Mouse (Mus musculus) C2C12 (cell line): Measurements from ENCODE around the gene Morn1.

Experiments
- CEBPB ChIP-seq: IDR thresholded peaks from one replicate; pipeline ENCODE4 v1.6.1; 2011; ENCODE audit warnings: low read depth, mild to moderate bottlenecking, control low read depth, moderate library complexity
- CTCF ChIP-seq: IDR thresholded peaks from one replicate; pipeline ENCODE4 v1.5.1; 2011; ENCODE audit not compliant: control insufficient read depth, insufficient read depth, insufficient read length
- FOSL1 ChIP-seq: IDR thresholded peaks from one replicate; pipeline ENCODE4 v1.8.0; 2011; ENCODE audit warnings: mild to moderate bottlenecking, low read length; ENCODE audit not compliant: poor library complexity, insufficient read depth, severe bottlenecking
- MYOD1 ChIP-seq: IDR thresholded peaks from one replicate; pipeline ENCODE4 v1.6.1; 2011; ENCODE audit warnings: low read depth; ENCODE audit not compliant: control insufficient read depth, insufficient read length
- USF1 ChIP-seq: IDR thresholded peaks from one replicate; pipeline ENCODE4 v1.6.1; 2011; ENCODE audit warnings: low read depth, mild to moderate bottlenecking, control low read depth, moderate library complexity

DNA sequence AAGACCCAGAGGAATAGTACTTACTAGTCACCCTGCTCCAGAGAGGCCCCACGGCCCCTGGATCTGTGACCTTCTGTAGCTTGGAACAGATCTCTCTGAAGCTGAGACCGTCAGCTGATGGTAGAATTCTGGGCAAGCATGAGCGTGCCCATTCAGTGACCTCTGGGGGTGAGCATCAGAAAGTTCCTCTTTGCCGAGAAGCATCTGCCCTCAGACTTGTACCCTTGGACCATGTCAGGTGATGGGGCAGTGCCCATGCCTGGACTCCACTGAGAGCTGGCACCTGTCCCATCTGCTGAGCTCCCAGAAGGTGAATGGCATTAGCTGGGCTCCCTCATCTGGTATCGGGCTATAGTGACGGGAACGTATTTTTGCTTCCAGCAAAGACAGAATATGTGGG lies 51.5 kb downstream of the Morn1 start:
- no peak for TF ChIP-seq FOSL1
- no peak for TF ChIP-seq CTCF
- no peak for TF ChIP-seq USF1
- TF ChIP-seq MYOD1: no peak
- no peak for TF ChIP-seq CEBPB
